Mouse (Mus musculus) gastrocnemius, adult 2 months (tissue): ENCODE data around the gene Ces2c. TPM values are rescaled to one million over a fixed set of nuclear protein-coding genes. Genes with fewer than 3 reads are reported as not detected.

ENCODE experiments used
- DNase-seq: peaks from one replicate; pipeline ENCODE4 v3.0.0; 2022
- H3K27ac ChIP-seq: fragments of 200-600 bp; 2 replicates; pipeline ENCODE4 v1.8.1; 2022; ENCODE audit warnings: mild to moderate bottlenecking
- H3K4me3 ChIP-seq: fragments of 200-600 bp; 2 replicates; pipeline ENCODE4 v1.8.1; 2022; ENCODE audit warnings: mild to moderate bottlenecking, moderate library complexity
- CTCF ChIP-seq: fragments of 200-600 bp; IDR thresholded peaks from 2 replicates; pipeline ENCODE4 v1.8.1; 2022; ENCODE audit warnings: antibody characterized with exemption, mild to moderate bottlenecking, moderate library complexity
- intact Hi-C: fragments of 180-260 bp; cut with DNase I; formaldehyde crosslinking; loops from one replicate; pipeline ENCODE4 v1.15.1; 2025
- total RNA-seq, 2 experiments: library from RNA; stranded (reverse); gene quantifications; 2 replicates each; pipeline ENCODE4 v1.2.3; 2021

The Ces2c gene
- total RNA-seq, 2 experiments from 2014 or later: 0.45 to 0.56 TPM

DNA sequence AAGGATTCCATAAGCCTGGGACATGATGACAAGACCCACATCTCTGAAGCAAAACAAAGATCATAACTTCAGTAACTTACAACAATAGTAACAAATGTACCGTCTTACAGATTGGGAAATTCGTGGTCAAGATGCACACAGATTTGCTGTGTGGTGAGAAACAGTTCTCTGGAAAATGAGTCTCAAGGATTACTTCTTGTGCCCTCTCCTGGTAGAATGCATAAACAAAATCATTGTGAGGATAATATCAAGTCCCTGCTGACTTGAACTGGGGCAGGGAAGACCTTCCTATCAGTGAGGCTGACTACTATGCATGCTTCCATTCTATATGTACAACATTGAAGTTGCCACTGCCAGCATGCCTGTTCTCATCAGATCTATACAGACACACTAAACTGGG is 54.9 kb downstream of the Ces2c start:
- Histone ChIP-seq H3K4me3 (no peak overlapping the region), H3K27ac (no peak overlapping the region)
- intact Hi-C loops: loop anchor here (10.0 kb wide), 1 partner anchor 247 kb away; no protein-coding TSS in a partner anchor
- DNase-seq: no peak
- TF ChIP-seq CTCF: peak; percentile 17; the same call in 1 of the 2 replicates

Other genes starting within 250 kb of the Ces2c start
- not detected for gene Cdh16, start 222.7 kb upstream of the Ces2c start, total RNA-seq
- gene Rrad, start 215.7 kb upstream of the Ces2c start, total RNA-seq: 1 to 10 TPM; 2.8 to 3.1 TPM
- gene Ciao2b, start 205.1 kb upstream of the Ces2c start, total RNA-seq: 10 to 100 TPM; 33.8 to 42.3 TPM
- gene Ces2a, start 113.1 kb upstream of the Ces2c start, total RNA-seq: not detected
- gene Ces2b, start 15.5 kb upstream of the Ces2c start, total RNA-seq: under 1 TPM; 0.08 to 0.22 TPM
- gene Ces2e, start 79.2 kb downstream of the Ces2c start, total RNA-seq: not detected
- not detected for gene Ces2f, start 100.3 kb downstream of the Ces2c start, total RNA-seq
- gene Ces2g, start 114.7 kb downstream of the Ces2c start, total RNA-seq: under 1 TPM; 0.31 to 0.53 TPM
- not detected for gene Ces2h, start 153.8 kb downstream of the Ces2c start, total RNA-seq
- not detected for gene Ces3a, start 201.5 kb downstream of the Ces2c start, total RNA-seq
- not detected for gene Ces3b, start 236.7 kb downstream of the Ces2c start, total RNA-seq